Mouse (Mus musculus) neutrophil, adult 65 days (primary cell): ENCODE data around the gene Duxbl3. TPM values are rescaled to one million over a fixed set of nuclear protein-coding genes. Genes with fewer than 3 reads are reported as not detected.

Source experiments
- total RNA-seq: library from RNA; stranded (reverse); gene quantifications from 2 replicates; pipeline ENCODE4 v1.2.4, GENCODE M21; 2023

Gene Duxbl3
- total RNA-seq, result not detected in 2 replicates

GRCm38 (mm10) chr14:26257756-26258617 lies at the start of gene Duxbl3:
Gene Duxbl3, plus strand, starts transcription at chr14:26257962.

Other genes starting within 250 kb of the Duxbl3 start
- gene Gm9780, start 215.3 kb upstream of the Duxbl3 start, total RNA-seq, result not detected in 2 replicates
- gene Tmem254c, start 190.6 kb upstream of the Duxbl3 start, total RNA-seq, result 4.0 TPM in 1 of 2 replicates, not detected in the other
- not detected in 2 replicates for gene Cphx2, start 176.4 kb upstream of the Duxbl3 start, total RNA-seq
- not detected in 2 replicates for gene Cphx3, start 175.7 kb upstream of the Duxbl3 start, total RNA-seq
- not detected in 2 replicates for gene Duxbl2, start 139.6 kb upstream of the Duxbl3 start, total RNA-seq
- not detected in 2 replicates for gene Plac9b, start 75.5 kb upstream of the Duxbl3 start, total RNA-seq
- 5.5 and 7.2 TPM in 2 replicates for gene Tmem254b, start 50.9 kb upstream of the Duxbl3 start, total RNA-seq